Mouse (Mus musculus): Measurements from ENCODE around the gene Tmem163.

- TF ChIP-seq CTCF (IDR thresholded peaks at IDR 0.05; ENCODE audit: borderline replicate concordance, extremely low read depth, insufficient read depth, insufficient read length) (no peak), POLR2A (IDR thresholded peaks at IDR 0.05; ENCODE audit: borderline replicate concordance, extremely low read depth, insufficient read depth, insufficient read length, poor library complexity, severe bottlenecking) (no peak)
Measured at GRCm38 (mm10) chr1:127508921-127509320, 170.4 kb downstream of the Tmem163 start.
